Mouse (Mus musculus): ENCODE measurements around the gene Fam50b. TPM values are rescaled to one million over a fixed set of nuclear protein-coding genes. Genes with fewer than 3 reads are reported as not detected.
A peak's percentile ranks its signal among the peaks of the same experiment; 100 is the strongest.

The Fam50b gene
- total RNA-seq, 2 experiments from 2014 or later, result not detected

- DNase-seq, result no peak
Measured at GRCm38 (mm10) chr13:34739071-34739470, 4.4 kb downstream of the Fam50b start.

DNA sequence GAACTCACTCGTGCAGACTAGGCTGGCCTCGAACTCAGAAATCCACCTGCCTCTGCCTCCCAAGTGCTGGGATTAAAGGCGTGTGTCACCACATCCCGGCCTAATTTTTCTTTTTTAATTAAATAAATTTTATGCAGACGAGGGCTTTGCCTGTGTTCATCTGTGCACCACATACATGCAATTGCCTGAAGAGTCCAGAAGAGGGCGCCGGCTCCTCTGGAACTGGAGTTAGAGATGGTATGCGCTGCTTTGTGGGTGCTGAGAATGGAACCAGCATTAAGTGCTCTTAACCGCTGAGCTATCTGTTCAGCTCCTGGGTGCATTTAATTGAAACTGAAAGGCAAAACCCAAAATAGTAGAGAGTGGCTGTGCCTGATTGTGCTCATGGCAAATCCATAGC lies 6.6 kb downstream of the Fam50b start:
- no peak for DNase-seq

DNA sequence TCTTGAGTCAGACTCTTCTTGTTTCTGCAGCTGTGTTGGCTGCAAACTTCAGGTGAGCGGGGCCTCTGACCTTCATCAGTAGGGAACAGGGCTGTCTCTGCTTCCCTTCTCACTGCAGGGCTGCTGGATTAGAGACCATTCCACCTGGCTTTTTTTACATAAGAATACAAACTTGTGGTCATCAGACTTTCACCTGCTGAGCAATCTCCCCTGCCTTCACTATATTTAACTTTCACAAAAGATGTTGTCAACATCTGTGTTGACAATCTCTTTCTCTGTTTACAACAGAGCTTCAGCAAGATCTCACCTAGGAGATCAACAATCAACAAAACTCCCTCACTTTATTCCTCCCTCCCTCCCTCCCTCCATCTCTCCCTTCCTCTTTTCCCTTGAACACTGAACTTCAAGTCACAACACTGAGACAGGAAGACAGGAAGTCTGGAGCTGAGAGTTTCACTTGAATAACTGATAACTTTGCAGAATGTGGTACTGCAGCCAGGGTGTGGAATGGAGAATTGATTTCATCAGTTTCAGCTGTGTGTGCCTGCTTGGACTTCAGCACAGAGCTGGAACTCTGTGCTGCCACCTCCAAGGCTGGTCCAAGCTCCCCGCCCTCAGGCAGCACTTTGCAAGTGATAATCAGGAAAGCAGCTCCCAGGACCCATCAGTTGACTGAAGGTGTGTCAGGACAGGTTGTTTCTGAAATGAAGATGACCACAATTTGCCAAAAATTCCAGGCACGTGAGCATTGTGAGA lies 7.3 kb downstream of the Fam50b start:
- DNase-seq, result no peak

- no peak for DNase-seq
Measured at GRCm38 (mm10) chr13:34746811-34747210, 12.2 kb downstream of the Fam50b start.

DNA sequence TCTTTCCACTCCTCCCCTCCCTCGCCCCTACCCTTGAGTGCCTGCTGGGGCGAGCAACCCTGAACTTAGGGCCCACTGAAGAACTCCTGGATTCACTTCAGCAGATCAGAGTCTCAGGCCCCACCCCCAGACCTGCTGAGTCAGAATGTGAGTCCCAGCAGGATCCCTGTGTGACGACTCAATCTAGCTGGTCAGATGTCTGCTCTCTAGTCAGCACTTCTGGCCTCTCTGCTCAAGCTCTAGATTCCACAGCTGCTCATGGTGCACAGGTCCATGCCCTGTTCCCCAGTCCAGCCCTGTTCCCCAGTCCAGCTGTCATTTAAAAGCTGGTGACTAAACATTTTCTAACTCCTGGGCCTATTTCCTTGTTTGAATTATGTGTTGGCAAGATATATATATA lies 13.9 kb downstream of the Fam50b start:
- DNase-seq, result no peak

DNA sequence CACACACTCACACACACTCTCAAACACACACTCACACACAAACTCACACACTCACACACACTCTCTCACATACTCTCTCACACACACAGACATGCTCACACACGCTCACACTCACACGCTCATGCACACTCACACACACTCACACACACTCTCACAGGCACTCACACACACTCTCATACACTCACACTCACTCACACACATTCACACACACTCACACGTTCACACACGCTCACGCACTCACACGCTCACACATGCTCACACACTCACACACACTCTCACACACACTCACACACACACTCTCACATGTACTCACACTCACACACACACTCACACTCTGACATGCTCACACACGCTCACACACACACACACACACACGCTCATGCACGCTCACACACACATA lies 24.6 kb downstream of the Fam50b start:
- DNase-seq, result no peak

GRCm38 (mm10) chr13:34760518-34761287 lies 26.1 kb downstream of the Fam50b start:
- no peak for DNase-seq

- no peak for DNase-seq
Measured at GRCm38 (mm10) chr13:34762136-34762535, 27.5 kb downstream of the Fam50b start.

- no peak for DNase-seq
Measured at GRCm38 (mm10) chr13:34762865-34763264, 28.2 kb downstream of the Fam50b start.

DNA sequence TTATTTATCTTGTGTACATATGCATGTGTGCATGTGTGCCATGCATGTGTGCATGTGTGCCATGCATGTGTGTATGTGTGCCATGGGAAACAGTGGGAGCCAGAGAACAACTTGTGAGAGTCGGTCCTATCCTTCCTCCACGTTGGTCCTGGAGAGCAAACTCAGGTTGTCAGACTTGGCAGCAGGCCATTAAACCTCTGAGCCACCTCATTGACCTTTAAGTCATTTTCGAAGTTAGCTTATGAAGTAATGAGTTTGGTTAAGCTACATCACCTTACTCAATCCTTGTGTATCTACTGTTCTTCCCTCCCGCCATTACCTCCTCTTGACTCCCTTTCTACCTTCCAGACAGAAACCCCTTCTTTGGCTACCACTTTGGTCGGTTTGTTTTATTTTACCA lies 30.6 kb downstream of the Fam50b start:
- no peak for DNase-seq

DNA sequence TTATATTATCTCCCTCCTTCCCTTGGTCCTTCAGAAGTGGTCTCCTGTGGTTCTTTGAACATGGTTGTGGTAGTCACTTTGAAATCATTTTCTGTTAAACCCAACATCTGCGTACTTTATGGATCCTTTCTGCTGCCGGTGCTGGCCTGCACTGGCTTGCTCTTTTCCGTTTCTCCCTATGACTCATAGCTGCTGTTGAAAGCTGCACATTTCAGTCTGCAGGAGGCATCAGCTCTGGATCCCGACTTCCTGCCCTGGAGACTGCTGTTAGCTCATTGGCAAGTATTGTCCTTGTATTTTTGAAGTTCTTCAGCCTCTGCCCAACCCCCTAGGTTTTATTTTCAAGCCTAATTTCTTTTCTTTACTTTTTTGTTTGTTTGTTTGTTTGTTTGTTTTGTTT lies 31.9 kb downstream of the Fam50b start:
- DNase-seq, result no peak

GRCm38 (mm10) chr13:34767527-34768292 lies 33.1 kb downstream of the Fam50b start:
- DNase-seq, result peak; percentile 40 to 43

DNA sequence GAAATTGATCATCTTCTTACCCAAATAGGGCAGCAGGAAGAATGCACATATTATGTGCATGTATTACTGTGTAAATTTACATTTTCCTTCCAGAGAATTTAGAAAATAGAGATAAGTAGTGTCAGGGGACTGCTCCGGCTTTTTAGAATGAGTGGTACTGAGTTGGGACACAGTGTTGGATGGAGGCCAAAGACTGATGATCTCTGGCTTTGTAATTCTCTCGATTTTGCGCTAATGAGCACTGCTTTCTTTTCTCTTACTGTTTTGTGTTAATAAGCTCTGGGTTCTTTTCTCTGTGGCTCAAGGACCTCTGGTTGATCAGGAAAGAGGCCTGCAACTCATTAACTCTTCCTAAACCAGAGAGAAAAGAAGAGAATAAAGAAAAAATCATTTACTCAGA lies 42.1 kb downstream of the Fam50b start:
- no peak for DNase-seq

DNA sequence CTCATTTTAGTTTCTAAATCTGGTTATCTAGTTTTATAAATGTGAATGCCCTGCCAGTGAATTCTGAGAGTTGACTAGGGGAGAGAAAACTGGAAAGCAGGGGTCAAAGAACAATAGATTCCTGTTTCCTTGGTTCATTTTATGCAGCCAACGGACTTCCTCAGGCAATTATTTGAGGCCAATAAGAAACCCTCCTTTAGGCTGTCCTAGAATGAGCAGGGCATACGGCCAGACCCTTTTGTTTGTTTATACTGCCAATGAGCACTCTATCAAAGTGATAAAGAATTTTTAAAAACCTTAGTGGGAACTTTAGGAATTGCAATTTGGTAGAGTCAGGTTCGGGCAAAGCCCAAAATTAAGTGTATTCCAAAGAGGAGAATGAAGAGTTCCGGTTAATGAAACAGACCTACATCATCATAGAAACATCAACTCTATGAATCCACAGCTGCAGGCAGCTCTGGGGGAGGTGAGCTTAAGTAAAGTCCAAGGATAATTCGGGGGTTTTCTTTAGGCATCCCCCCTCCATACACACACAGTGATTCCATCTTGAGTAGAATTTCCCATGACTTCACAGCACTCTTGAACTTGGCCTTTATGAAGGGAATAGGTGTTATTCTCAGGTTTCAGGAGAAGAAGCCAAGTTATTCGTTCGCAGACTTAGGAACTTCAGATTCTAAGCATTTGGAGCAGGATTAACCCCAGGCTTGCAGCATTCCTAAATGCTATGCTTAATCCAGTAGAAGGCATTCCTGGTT lies 46.4 kb downstream of the Fam50b start:
- DNase-seq, result no peak

GRCm38 (mm10) chr13:34781611-34782009 lies 47.0 kb downstream of the Fam50b start:
- DNase-seq, result no peak

- no peak for DNase-seq
Measured at GRCm38 (mm10) chr13:34784818-34785217, 50.2 kb downstream of the Fam50b start.

- no peak for DNase-seq
Measured at GRCm38 (mm10) chr13:34786634-34787033, 52.0 kb downstream of the Fam50b start.

DNA sequence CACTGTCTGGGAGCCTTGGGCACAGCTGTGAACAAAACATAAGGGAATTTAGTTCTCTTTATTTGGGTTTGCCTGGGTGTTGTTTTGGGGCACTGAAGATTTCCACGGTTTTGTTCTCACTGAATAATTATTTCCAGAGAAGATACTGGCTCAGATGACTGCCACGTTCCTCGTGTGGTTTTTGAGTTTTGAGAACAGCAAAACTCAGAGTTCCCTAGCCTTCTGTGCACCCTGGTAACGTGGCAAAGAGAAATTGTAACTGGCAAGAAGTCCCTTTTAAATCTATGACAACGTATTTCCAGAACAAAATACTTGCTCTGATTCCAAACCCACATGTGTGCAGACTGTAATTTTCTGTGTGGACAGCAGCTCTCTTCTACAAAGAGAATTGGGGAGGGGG lies 52.9 kb downstream of the Fam50b start:
- peak; percentile 21 to 29 for DNase-seq

DNA sequence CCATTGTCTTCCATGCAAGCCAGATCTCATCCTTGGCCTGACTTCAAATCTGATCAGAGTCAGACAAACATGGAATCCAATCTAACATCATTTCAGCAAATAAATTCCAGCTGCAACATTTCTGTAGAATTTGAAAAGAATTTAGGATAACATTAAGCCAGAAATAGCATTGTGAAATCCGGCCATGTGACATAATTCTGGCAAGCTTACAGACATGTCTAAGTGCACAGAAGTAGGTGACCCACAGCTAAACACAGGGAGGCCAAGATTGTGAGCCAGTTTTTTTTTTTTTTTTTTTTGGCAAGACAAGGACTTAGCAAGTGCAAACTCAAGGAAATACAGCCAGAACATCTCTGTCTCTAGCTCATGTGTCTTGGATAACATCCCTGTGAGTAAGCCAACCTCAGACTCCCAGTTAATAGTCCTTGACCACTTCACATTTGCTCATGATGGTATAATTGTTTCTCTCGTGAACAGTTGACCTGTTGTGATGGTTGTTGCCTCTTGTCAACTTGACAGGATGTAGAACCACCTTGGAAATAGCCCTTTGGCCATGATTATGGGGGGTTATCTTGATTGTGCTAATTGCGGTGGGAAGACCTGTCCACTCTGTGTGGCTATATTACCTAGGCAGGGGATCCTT lies 54.6 kb downstream of the Fam50b start:
- no peak for DNase-seq

- no peak for DNase-seq
Measured at GRCm38 (mm10) chr13:34793066-34793465, 58.4 kb downstream of the Fam50b start.

GRCm38 (mm10) chr13:34793816-34794215 lies 59.2 kb downstream of the Fam50b start:
- peak in 1 of 2 experiments; percentile 37 for DNase-seq

GRCm38 (mm10) chr13:34794426-34794825 lies 59.8 kb downstream of the Fam50b start:
- DNase-seq, result no peak

All from layer of hippocampus, postnatal 36 days (tissue).